Mouse (Mus musculus) small intestine, adult 2 months (tissue): ENCODE data around the gene Lhx6.

Experiments
- CTCF ChIP-seq: fragments of 200-500 bp; IDR thresholded peaks from 2 replicates; pipeline ENCODE4 v1.5.1; 2012; ENCODE audit warnings: low read depth, mild to moderate bottlenecking, control low read depth, inconsistent platforms, low read length, moderate library complexity, mixed read lengths; ENCODE audit not compliant: insufficient replicate concordance, insufficient read length; ENCODE audit errors: extremely low read depth
- POLR2A ChIP-seq: fragments of 200-500 bp; IDR thresholded peaks from 2 replicates; pipeline ENCODE4 v1.6.1; 2012; ENCODE audit warnings: low read depth, mild to moderate bottlenecking, control low read depth, inconsistent platforms, low read length, moderate library complexity

DNA sequence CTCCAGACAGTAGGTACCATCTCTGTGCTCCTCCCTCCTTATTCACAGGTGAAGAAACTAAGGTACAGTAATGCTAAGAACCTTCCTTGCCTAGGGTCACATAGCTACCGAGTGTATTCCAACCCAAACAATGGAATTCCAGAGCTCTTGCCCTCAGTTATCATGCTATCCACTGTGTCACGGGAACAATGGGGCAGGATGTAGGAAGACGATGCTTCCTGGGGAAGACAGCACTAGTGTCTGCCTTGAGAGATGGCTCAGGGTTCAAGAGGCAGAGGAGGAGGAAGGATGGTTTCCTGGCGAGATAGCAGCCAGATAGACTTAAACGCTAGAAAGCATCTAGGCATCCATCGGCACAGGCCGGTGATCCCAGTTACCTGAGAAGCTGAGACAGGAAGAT lies 72.3 kb downstream of the Lhx6 start:
- TF ChIP-seq CTCF (no peak), POLR2A (no peak)
